Mouse (Mus musculus): ENCODE data around the gene Gm29609. TPM values are rescaled to one million over a fixed set of nuclear protein-coding genes. Genes with fewer than 3 reads are reported as not detected.
"Not testable (repeated sequence)": the region's sequence is repeated elsewhere in the genome, so short reads cannot be mapped to it uniquely, and the experiment has no call there.

Gm29609 gene
- polyA plus RNA-seq, 1 experiment, result 3.9 TPM

- Histone ChIP-seq H3K27ac (ENCODE audit: insufficient read depth, low read length) (no peak overlapping the region), H3K4me3 (replicated peaks; ENCODE audit: insufficient read depth, low read depth, low read length) (peak overlapping the region; percentile 76), H3K4me1 (ENCODE audit: control insufficient read depth, insufficient read depth, low read length) (peaks cover 2% of the 10 kb centered on the region; the same call in 1 of the 2 replicates), H3K27me3 (ENCODE audit: control insufficient read depth, insufficient read depth, low read length) (no peaks in the 10 kb centered on the region)
- TF ChIP-seq CTCF (IDR thresholded peaks at IDR 0.05; ENCODE audit: borderline replicate concordance, insufficient read depth, low read depth, low read length) (no peak), POLR2A (IDR thresholded peaks at IDR 0.05; ENCODE audit: borderline replicate concordance, insufficient read depth, low read length) (no peak)
- DNase-seq, result no peak
- 2% methylated on average over 11 of the region's 11 CpGs for WGBS
Observed at GRCm38 (mm10) chr5:31219474-31219873, 39.8 kb upstream of the Gm29609 start.

DNA sequence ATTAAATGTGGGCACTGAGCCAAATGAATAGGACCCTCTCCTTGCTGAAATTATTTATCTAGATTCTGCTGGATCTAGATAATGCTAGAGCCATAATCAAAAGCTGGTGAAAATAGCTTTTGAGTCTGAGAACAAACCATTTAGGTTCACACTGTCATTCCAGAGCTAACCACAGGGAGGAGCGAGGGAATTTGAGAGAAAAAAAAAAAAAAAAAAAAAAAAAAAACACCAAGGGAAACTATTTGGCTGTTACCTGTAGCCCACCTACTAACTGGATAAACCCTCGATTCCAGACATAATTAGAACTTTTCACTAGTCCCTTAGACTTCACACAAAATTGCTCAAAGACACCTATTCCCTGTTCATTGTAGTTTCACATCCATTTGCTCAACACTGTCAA lies 39.4 kb upstream of the Gm29609 start:
- TF ChIP-seq CTCF (IDR thresholded peaks at IDR 0.05; ENCODE audit: borderline replicate concordance, insufficient read depth, low read depth, low read length) (no peak), POLR2A (IDR thresholded peaks at IDR 0.05; ENCODE audit: borderline replicate concordance, insufficient read depth, low read length) (no peak)
- Histone ChIP-seq H3K27me3 (ENCODE audit: control insufficient read depth, insufficient read depth, low read length) (no peaks in the 10 kb centered on the region), H3K4me3 (replicated peaks; ENCODE audit: insufficient read depth, low read depth, low read length) (peak overlapping the region; percentile 6), H3K4me1 (ENCODE audit: control insufficient read depth, insufficient read depth, low read length) (peaks cover 2% of the 10 kb centered on the region; the same call in 1 of the 2 replicates), H3K27ac (ENCODE audit: insufficient read depth, low read length) (no peak overlapping the region)
- no peak for DNase-seq
- WGBS, result 2% methylated on average over 2 of the region's 2 CpGs

DNA sequence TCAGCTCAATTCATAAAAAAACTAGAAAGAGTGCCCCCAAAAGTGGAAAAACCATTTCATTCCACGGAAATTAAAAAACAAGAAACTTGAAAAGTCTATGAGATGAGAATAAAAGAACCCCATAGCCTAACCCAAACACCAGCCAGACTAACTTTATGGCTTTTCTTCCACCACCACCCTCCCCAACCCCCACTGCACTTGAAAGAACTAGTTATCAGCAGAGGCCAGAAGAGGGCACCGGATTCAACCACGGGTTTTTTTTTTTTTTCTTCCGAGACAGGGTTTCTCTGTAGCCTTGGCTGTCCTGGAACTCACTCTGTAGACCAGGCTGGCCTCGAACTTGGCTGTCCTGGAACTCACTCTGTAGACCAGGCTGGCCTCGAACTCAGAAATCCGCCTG lies 38.6 kb upstream of the Gm29609 start:
- TF ChIP-seq POLR2A (IDR thresholded peaks at IDR 0.05; ENCODE audit: borderline replicate concordance, insufficient read depth, low read length), result no peak
- no peak for TF ChIP-seq CTCF (IDR thresholded peaks at IDR 0.05; ENCODE audit: borderline replicate concordance, insufficient read depth, low read depth, low read length)
- Histone ChIP-seq H3K4me3 (replicated peaks; ENCODE audit: insufficient read depth, low read depth, low read length) (no peak overlapping the region), H3K4me1 (ENCODE audit: control insufficient read depth, insufficient read depth, low read length) (peaks cover 2% of the 10 kb centered on the region; the same call in 1 of the 2 replicates), H3K27me3 (ENCODE audit: control insufficient read depth, insufficient read depth, low read length) (no peaks in the 10 kb centered on the region), H3K27ac (ENCODE audit: insufficient read depth, low read length) (no peak overlapping the region)
- WGBS, result 54% methylated on average over 7 of the region's 7 CpGs
- DNase-seq, result no peak

- DNase-seq; H3K27me3 ChIP-seq (ENCODE audit: control insufficient read depth, insufficient read depth, low read length); H3K27ac ChIP-seq (ENCODE audit: insufficient read depth, low read length); H3K4me1 ChIP-seq (ENCODE audit: control insufficient read depth, insufficient read depth, low read length); H3K4me3 ChIP-seq (replicated peaks; ENCODE audit: insufficient read depth, low read depth, low read length): not testable (repeated sequence)
- 90% methylated on average over 6 of the region's 6 CpGs for WGBS
Observed at GRCm38 (mm10) chr5:31216554-31216953, 36.8 kb upstream of the Gm29609 start.

GRCm38 (mm10) chr5:31204421-31204820 lies 24.7 kb upstream of the Gm29609 start:
- DNase-seq, result no peak
- no peaks in the 10 kb centered on the region for H3K27me3 ChIP-seq (ENCODE audit: control insufficient read depth, insufficient read depth, low read length)
- H3K4me3 ChIP-seq (replicated peaks; ENCODE audit: insufficient read depth, low read depth, low read length), result no peak overlapping the region
- 93% methylated on average over 6 of the region's 6 CpGs for WGBS
- H3K27ac ChIP-seq (ENCODE audit: insufficient read depth, low read length), result no peak overlapping the region
- H3K4me1 ChIP-seq (ENCODE audit: control insufficient read depth, insufficient read depth, low read length), result no peaks in the 10 kb centered on the region
- TF ChIP-seq CTCF (IDR thresholded peaks at IDR 0.05; ENCODE audit: borderline replicate concordance, insufficient read depth, low read depth, low read length) (no peak), POLR2A (IDR thresholded peaks at IDR 0.05; ENCODE audit: borderline replicate concordance, insufficient read depth, low read length) (no peak)

- 84% methylated on average over 2 of the region's 2 CpGs for WGBS
- Histone ChIP-seq H3K4me3 (replicated peaks; ENCODE audit: insufficient read depth, low read depth, low read length) (no peak overlapping the region), H3K27ac (ENCODE audit: insufficient read depth, low read length) (no peak overlapping the region), H3K4me1 (ENCODE audit: control insufficient read depth, insufficient read depth, low read length) (no peaks in the 10 kb centered on the region), H3K27me3 (ENCODE audit: control insufficient read depth, insufficient read depth, low read length) (no peaks in the 10 kb centered on the region)
- no peak for DNase-seq
- TF ChIP-seq POLR2A (IDR thresholded peaks at IDR 0.05; ENCODE audit: borderline replicate concordance, insufficient read depth, low read length) (no peak), CTCF (IDR thresholded peaks at IDR 0.05; ENCODE audit: borderline replicate concordance, insufficient read depth, low read depth, low read length) (no peak)
Observed at GRCm38 (mm10) chr5:31203866-31204265, 24.2 kb upstream of the Gm29609 start.

DNA sequence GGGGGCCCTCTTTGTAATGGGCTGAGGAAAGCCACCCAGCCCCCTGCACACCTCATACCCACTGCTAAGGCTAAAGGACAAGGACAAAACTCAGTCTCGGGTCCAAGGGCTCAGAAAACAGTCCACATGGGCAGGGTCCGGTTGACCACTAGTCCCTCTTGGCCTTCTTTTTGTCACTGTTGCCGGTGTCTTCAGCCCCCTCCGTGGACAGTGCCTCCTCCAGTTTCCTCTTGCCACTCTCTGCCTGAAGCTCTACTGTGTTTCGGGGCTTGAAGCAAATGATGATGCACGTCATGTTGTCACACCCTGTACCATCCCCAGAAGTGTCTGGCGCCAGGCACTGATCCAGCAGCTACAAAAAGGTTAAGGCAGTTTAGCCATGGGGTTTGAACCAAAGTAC lies 23.2 kb upstream of the Gm29609 start:
- TF ChIP-seq CTCF (IDR thresholded peaks at IDR 0.05; ENCODE audit: borderline replicate concordance, insufficient read depth, low read depth, low read length), result no peak
- no peak for TF ChIP-seq POLR2A (IDR thresholded peaks at IDR 0.05; ENCODE audit: borderline replicate concordance, insufficient read depth, low read length)
- 86% methylated on average over 7 of the region's 7 CpGs for WGBS
- Histone ChIP-seq H3K27ac (ENCODE audit: insufficient read depth, low read length) (0 out of 2 replicates have a peak overlapping the region, but pooled peaks have one; percentile 5), H3K27me3 (ENCODE audit: control insufficient read depth, insufficient read depth, low read length) (no peaks in the 10 kb centered on the region), H3K4me1 (ENCODE audit: control insufficient read depth, insufficient read depth, low read length) (no peaks in the 10 kb centered on the region), H3K4me3 (replicated peaks; ENCODE audit: insufficient read depth, low read depth, low read length) (no peak overlapping the region)
- DNase-seq, result no peak

DNA sequence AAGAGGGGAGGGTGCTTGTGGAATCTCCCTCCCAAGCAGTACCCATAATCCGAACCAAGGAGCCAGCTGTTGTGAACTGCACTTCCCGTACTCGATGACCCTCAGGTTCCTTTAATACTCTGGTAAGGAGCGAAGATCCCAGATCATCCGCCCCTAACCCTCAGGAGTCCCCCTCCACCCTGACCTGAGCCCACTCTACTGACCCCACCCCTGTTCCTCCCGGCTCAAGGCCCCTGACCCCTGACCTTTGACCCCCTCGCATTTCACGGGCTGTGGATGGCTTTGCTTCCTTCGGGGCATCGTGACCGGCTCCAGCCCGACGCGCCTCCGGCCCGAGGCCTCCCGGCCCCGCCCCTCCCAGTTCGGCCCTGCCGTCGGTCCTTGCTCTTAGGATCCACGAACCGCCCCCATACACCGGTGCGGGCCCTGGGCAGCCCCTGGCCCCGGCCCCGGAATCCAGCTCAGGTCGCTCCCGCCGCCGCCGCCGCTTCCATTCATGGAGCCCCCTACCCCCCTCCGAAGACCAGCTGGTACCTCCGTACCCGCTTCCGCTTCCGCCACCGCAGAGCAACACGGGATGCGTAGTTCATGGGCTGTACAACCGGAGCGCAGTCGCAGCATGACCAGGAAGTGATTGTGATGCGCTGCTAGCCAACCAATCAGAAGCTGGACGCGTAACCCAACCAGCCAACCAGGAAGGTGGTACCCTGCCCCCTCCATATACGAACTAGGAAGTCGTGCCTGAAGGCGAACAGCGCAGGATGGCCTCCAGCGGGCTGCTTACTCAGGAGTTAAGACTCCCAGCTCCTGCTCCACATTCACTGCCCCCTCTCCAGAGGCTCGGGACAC lies 22.3 kb upstream of the Gm29609 start, which contains the start of gene Zfp513:
TSS of gene Zfp513 (minus strand) at position 562 of the 849 bp plus-strand sequence.
- Histone ChIP-seq H3K4me1 (ENCODE audit: control insufficient read depth, insufficient read depth, low read length) (no peaks in the 10 kb centered on the region), H3K27me3 (ENCODE audit: control insufficient read depth, insufficient read depth, low read length) (no peaks in the 10 kb centered on the region), H3K27ac (ENCODE audit: insufficient read depth, low read length) (peak within 1 kb of the TSS; percentile 66), H3K4me3 (replicated peaks; ENCODE audit: insufficient read depth, low read depth, low read length) (peak within 1 kb of the TSS; percentile 79)
- TF ChIP-seq POLR2A (IDR thresholded peaks at IDR 0.05; ENCODE audit: borderline replicate concordance, insufficient read depth, low read length) (peak; percentile 79; the same call in 1 of the 2 replicates), CTCF (IDR thresholded peaks at IDR 0.05; ENCODE audit: borderline replicate concordance, insufficient read depth, low read depth, low read length) (no peak)
- DNase-seq, result peak; percentile 95 to 99
- WGBS, result under 1% methylated on average over 53 of the region's 53 CpGs

All from cerebellum, adult 2 months (tissue).